Mouse (Mus musculus) gastrocnemius, postnatal 36 days (tissue): ENCODE measurements around the gene Foxo1. TPM values are rescaled to one million over a fixed set of nuclear protein-coding genes. Genes with fewer than 3 reads are reported as not detected.
A peak's percentile ranks its signal among the peaks of the same experiment; 100 is the strongest.

ENCODE experiments used
- DNase-seq, 2 experiments: peaks; one replicate each; pipeline ENCODE4 v3.0.0; 2022
- intact Hi-C: fragments of 180-260 bp; cut with DNase I; formaldehyde crosslinking; loops from one replicate; pipeline ENCODE4 v1.15.1; 2025
- total RNA-seq, 2 experiments: library from RNA; stranded (reverse); gene quantifications; 2 replicates each; pipeline ENCODE4 v1.2.3; 2021

Foxo1 gene
- total RNA-seq, 2 experiments from 2014 or later = 19.0 to 29.2 TPM

- intact Hi-C loops = loop anchor here (5.0 to 10.0 kb wide), 2 partner anchors 133 to 354 kb away; partner anchors contain the start of gene Foxo1
- no peak for DNase-seq
Measured at GRCm38 (mm10) chr3:52400284-52401161, 132.4 kb downstream of the Foxo1 start.

- intact Hi-C loops = loop anchor here (5.0 to 10.0 kb wide), 2 partner anchors 134 to 353 kb away; partner anchors contain the start of gene Foxo1
- DNase-seq = peak; percentile 23 to 40
Measured at GRCm38 (mm10) chr3:52401162-52401928, 133.2 kb downstream of the Foxo1 start.

Other genes starting within 250 kb of the Foxo1 start
- gene Maml3, start 163.3 kb upstream of the Foxo1 start, total RNA-seq = 1 to 10 TPM; 1.9 to 2.6 TPM